Mouse (Mus musculus): ENCODE measurements at regions not wholly inside any gene's neighbourhood (a gene's known extent, or its start where the extent isn't known, plus 50 kb on each side); places are given as distances from the start of the nearest gene placed in this dataset.

DNA sequence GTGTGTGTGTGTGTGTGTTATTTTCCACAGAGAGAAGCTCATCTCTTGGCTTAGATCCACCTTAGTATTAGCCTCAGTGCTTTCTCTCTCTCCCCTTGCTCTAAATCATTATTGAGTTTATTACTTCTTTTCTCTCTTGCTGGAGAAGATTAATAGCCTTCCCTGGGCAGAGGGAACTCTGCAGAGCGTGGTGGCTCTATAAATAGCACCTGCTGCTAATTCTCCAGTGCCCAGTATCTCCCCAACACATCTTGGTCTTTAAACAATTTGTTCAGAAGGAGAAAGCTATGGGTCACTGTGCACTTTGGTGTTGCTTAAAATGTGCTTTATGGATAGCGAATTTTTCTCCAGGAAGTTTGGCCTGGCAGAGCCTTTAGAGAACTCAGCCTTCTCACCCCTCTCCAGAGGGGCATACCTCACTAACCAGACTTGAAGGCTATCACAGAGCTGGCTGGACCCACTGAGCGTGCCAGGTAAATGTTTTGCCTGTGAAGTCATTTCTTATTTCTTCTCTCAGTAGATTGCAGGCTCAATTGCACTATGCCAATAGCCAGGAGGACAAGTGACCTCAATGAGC is 86.8 kb upstream of the Rab11fip2 start:
- no peak for DNase-seq

DNA sequence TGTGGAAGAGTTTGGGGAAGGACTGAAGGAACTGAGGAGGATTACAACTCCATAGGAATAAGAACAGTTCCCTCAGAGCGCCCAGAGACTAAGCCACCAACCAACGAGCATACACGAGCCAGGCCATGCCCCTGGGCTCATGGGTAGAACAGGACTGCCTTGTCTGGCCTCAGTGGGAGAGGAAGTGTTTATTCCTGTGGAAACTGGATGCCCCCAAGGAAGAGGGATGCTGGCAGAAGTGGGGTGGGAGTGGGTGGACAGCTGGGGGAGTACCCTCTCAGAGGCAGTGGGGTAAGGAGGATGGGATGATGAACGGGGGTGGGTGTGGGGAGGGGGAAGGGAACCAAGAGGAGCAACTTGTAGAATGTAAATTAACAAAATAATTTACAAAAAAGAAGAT is 86.3 kb upstream of the Rab11fip2 start:
- no peak for DNase-seq

DNA sequence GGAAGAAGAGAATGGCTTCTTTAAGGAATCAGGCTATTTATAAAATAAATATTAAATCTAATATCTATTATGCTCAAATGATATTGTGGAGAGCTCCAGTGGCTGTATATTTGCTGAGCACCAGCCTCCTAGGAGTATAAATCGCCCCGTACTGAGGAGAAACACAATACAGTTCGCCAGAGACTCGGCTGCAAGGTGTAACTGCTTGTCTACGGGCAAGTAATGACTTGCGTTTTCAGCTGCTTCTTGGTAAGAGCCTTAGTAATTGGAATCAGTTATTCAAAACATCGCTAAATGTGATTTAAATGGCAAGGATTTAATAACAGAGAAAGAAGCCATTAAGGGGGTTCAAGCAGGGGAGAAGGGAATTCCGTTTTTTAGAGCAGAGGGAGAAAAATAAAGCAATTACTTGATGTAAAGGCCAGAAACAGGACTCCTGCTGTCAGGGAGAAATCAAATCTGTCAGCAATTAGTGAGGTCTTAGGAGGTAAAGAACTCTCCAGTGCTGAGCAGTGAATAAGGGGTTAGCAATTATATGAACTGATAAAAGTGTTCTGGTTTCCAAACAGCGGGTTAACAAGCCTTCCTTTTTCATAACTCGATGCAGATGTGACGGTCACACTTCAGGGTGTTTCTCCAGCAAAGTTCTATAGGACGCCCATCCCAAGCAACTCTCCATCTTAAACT is 72.3 kb upstream of the Rab11fip2 start:
- no peak for DNase-seq

DNA sequence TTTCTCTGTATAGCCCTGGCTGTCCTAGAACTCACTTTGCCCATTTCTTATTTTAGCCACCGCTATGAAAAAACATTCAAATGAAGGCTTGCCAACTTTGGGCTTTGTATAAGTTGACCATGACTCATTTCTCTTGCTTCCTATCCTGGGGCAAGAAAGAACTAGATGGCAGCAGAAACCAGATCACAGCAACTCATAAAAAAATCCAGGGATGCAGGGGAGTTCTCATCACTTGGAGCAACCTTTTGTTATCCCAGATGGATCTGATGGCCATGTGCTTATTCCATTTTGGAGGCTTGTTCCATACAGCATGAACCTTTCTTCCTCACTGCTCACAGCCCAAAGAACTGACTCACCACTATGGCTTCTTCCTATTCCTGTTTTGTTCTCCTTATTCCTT is 52.1 kb upstream of the Rab11fip2 start:
- DNase-seq, result no peak
